Mouse (Mus musculus): ENCODE results near the gene Eif4g2.

- TF ChIP-seq HCFC1 (IDR thresholded peaks at IDR 0.05; ENCODE audit: borderline replicate concordance, insufficient read depth, low read length) (no peak), CHD2 (IDR thresholded peaks at IDR 0.05; ENCODE audit: low read depth, low read length) (no peak), MAFK (IDR thresholded peaks at IDR 0.05; ENCODE audit: insufficient read depth, low read depth, low read length) (no peak)
Observed at GRCm38 (mm10) chr7:111080876-111081275, 2.0 kb downstream of the Eif4g2 start.

Measured in ES-E14 (cell line).